Mouse (Mus musculus) limb, embryonic 10.5 days (tissue): ENCODE results near the gene Bdkrb1. TPM values are rescaled to one million over a fixed set of nuclear protein-coding genes. Genes with fewer than 3 reads are reported as not detected.
A peak's percentile ranks its signal among the peaks of the same experiment; 100 is the strongest.

Experiments
- DNase-seq: peaks from one replicate; pipeline ENCODE4 v3.0.0-alpha.2; 2017; ENCODE audit warnings: low spot score
- H3K27ac ChIP-seq: fragments of 300-500 bp; sonication (generic); 2 replicates; pipeline ENCODE4 v1.5.1; 2016; ENCODE audit warnings: mild to moderate bottlenecking
- H3K27me3 ChIP-seq: fragments of 300-500 bp; sonication (generic); 2 replicates; pipeline ENCODE4 v1.6.1; 2016; ENCODE audit warnings: low read depth, mild to moderate bottlenecking; ENCODE audit not compliant: poor library complexity, severe bottlenecking
- H3K36me3 ChIP-seq: fragments of 300-500 bp; sonication (generic); 2 replicates; pipeline ENCODE4 v1.6.1; 2016; ENCODE audit warnings: mild to moderate bottlenecking, moderate library complexity
- H3K4me1 ChIP-seq: fragments of 300-500 bp; sonication (generic); 2 replicates; pipeline ENCODE4 v1.6.1; 2016
- H3K4me3 ChIP-seq: fragments of 300-500 bp; sonication (generic); 2 replicates; pipeline ENCODE4 v1.5.1; 2016; ENCODE audit warnings: mild to moderate bottlenecking, moderate library complexity
- H3K9me3 ChIP-seq: fragments of 300-500 bp; sonication (generic); replicated peaks from 2 replicates; pipeline ENCODE4 v1.6.1; 2016; ENCODE audit warnings: mild to moderate bottlenecking
- WGBS: fragments of 180-500 bp; shearing (Covaris S2); methylation state at CpG from one replicate; pipeline ENCODE4 v1.1.7; 2016; 5-methylcytosine and 5-hydroxymethylcytosine counted together
- polyA plus RNA-seq: library from polyadenylated mRNA; unstranded; fragments of >200 nt; fragmentation: Nextera tagmentation; extraction: Ambion mirVana; gene quantifications from 2 replicates; pipeline ENCODE4 v1.2.1, GENCODE M21; 2016

The Bdkrb1 gene
- polyA plus RNA-seq, 1 experiment from 2014 or later = not detected

- no peaks in the 10 kb centered on the region for H3K27me3 ChIP-seq
- 25% methylated on average over 8 of the region's 8 CpGs for WGBS
- H3K27ac ChIP-seq = 0 out of 2 replicates have a peak overlapping the region, but pooled peaks have one; percentile 42
Measured at GRCm38 (mm10) chr12:105605212-105605611, 2.3 kb downstream of the Bdkrb1 start.

GRCm38 (mm10) chr12:105606881-105607280 lies 4.0 kb downstream of the Bdkrb1 start:
- no peak overlapping the region for H3K27ac ChIP-seq
- no peaks in the 10 kb centered on the region for H3K9me3 ChIP-seq
- WGBS = 81% methylated on average over 4 of the region's 4 CpGs
- no peaks in the 10 kb centered on the region for H3K36me3 ChIP-seq
- peaks cover 22% of the 10 kb centered on the region for H3K4me1 ChIP-seq
- no peaks in the 10 kb centered on the region for H3K27me3 ChIP-seq
- no peak overlapping the region for H3K4me3 ChIP-seq
- DNase-seq = no peak

More at GRCm38 (mm10) chr12:105605212-105605611, 2.3 kb downstream of the Bdkrb1 start:
- no peak overlapping the region for H3K4me3 ChIP-seq
- H3K4me1 ChIP-seq = peaks cover 26% of the 10 kb centered on the region
- DNase-seq = no peak
- H3K9me3 ChIP-seq = no peaks in the 10 kb centered on the region
- no peaks in the 10 kb centered on the region for H3K36me3 ChIP-seq

- H3K27me3 ChIP-seq = no peaks in the 10 kb centered on the region
- no peaks in the 10 kb centered on the region for H3K9me3 ChIP-seq
- H3K36me3 ChIP-seq = peaks cover 14% of the 10 kb centered on the region
- H3K27ac ChIP-seq = no peak overlapping the region
- DNase-seq = no peak
- H3K4me1 ChIP-seq = peaks cover 1% of the 10 kb centered on the region
- H3K4me3 ChIP-seq = no peak overlapping the region
- WGBS = 93% methylated on average over 2 of the region's 2 CpGs
Measured at GRCm38 (mm10) chr12:105611045-105611444, 8.2 kb downstream of the Bdkrb1 start.

GRCm38 (mm10) chr12:105611748-105612147 lies 8.9 kb downstream of the Bdkrb1 start:
- Histone ChIP-seq H3K4me3 (no peak overlapping the region), H3K4me1 (no peaks in the 10 kb centered on the region), H3K36me3 (peaks cover 21% of the 10 kb centered on the region), H3K9me3 (no peaks in the 10 kb centered on the region), H3K27me3 (no peaks in the 10 kb centered on the region), H3K27ac (no peak overlapping the region)
- peak; percentile 88 for DNase-seq
- WGBS = 17% methylated on average over 7 of the region's 7 CpGs

- Histone ChIP-seq H3K27me3 (no peaks in the 10 kb centered on the region), H3K4me1 (no peaks in the 10 kb centered on the region), H3K4me3 (no peak overlapping the region), H3K27ac (no peak overlapping the region), H3K36me3 (peaks cover 39% of the 10 kb centered on the region), H3K9me3 (no peaks in the 10 kb centered on the region)
- WGBS = 93% methylated on average over 10 of the region's 10 CpGs
- DNase-seq = no peak
Measured at GRCm38 (mm10) chr12:105613559-105613958, 10.7 kb downstream of the Bdkrb1 start.

- Histone ChIP-seq H3K27ac (no peak overlapping the region), H3K27me3 (no peaks in the 10 kb centered on the region), H3K4me1 (peaks cover 4% of the 10 kb centered on the region), H3K36me3 (peaks cover 80% of the 10 kb centered on the region), H3K9me3 (no peaks in the 10 kb centered on the region), H3K4me3 (no peak overlapping the region)
- WGBS = 94% methylated on average over 7 of the region's 7 CpGs
- DNase-seq = no peak
Measured at GRCm38 (mm10) chr12:105622048-105622447, 19.2 kb downstream of the Bdkrb1 start.

- no peak overlapping the region for H3K4me3 ChIP-seq
- 94% methylated on average over 12 of the region's 12 CpGs for WGBS
- H3K27me3 ChIP-seq = no peaks in the 10 kb centered on the region
- no peak for DNase-seq
- H3K36me3 ChIP-seq = peaks cover 79% of the 10 kb centered on the region
- peaks cover 4% of the 10 kb centered on the region for H3K4me1 ChIP-seq
- H3K27ac ChIP-seq = no peak overlapping the region
- no peaks in the 10 kb centered on the region for H3K9me3 ChIP-seq
Measured at GRCm38 (mm10) chr12:105622981-105623539, 20.2 kb downstream of the Bdkrb1 start.

- Histone ChIP-seq H3K27ac (no peak overlapping the region), H3K9me3 (no peaks in the 10 kb centered on the region), H3K4me1 (peaks cover 4% of the 10 kb centered on the region), H3K4me3 (no peak overlapping the region), H3K27me3 (no peaks in the 10 kb centered on the region), H3K36me3 (peaks cover 69% of the 10 kb centered on the region)
- WGBS = 43% methylated on average over 7 of the region's 7 CpGs
- no peak for DNase-seq
Measured at GRCm38 (mm10) chr12:105625798-105626197, 22.9 kb downstream of the Bdkrb1 start.

GRCm38 (mm10) chr12:105634374-105635067 lies 31.6 kb downstream of the Bdkrb1 start:
- H3K27ac ChIP-seq = no peak overlapping the region
- no peak overlapping the region for H3K4me3 ChIP-seq
- WGBS = 93% methylated on average over 13 of the region's 13 CpGs
- DNase-seq = no peak
- peaks cover 89% of the 10 kb centered on the region for H3K36me3 ChIP-seq
- H3K9me3 ChIP-seq = no peaks in the 10 kb centered on the region
- H3K4me1 ChIP-seq = no peaks in the 10 kb centered on the region
- no peaks in the 10 kb centered on the region for H3K27me3 ChIP-seq

- H3K4me1 ChIP-seq = no peaks in the 10 kb centered on the region
- no peaks in the 10 kb centered on the region for H3K9me3 ChIP-seq
- H3K27ac ChIP-seq = no peak overlapping the region
- WGBS = 96% methylated on average over 9 of the region's 9 CpGs
- DNase-seq = no peak
- peaks cover 100% of the 10 kb centered on the region for H3K36me3 ChIP-seq
- H3K27me3 ChIP-seq = no peaks in the 10 kb centered on the region
- no peak overlapping the region for H3K4me3 ChIP-seq
Measured at GRCm38 (mm10) chr12:105636551-105636950, 33.7 kb downstream of the Bdkrb1 start.

- Histone ChIP-seq H3K4me3 (no peak overlapping the region), H3K36me3 (peaks cover 100% of the 10 kb centered on the region), H3K4me1 (no peaks in the 10 kb centered on the region), H3K27me3 (no peaks in the 10 kb centered on the region), H3K9me3 (no peaks in the 10 kb centered on the region), H3K27ac (no peak overlapping the region)
- WGBS = 79% methylated on average over 4 of the region's 4 CpGs
- DNase-seq = no peak
Measured at GRCm38 (mm10) chr12:105637554-105637953, 34.7 kb downstream of the Bdkrb1 start.

- Histone ChIP-seq H3K4me1 (no peaks in the 10 kb centered on the region), H3K4me3 (no peak overlapping the region), H3K9me3 (no peaks in the 10 kb centered on the region), H3K27ac (no peak overlapping the region), H3K36me3 (peaks cover 100% of the 10 kb centered on the region), H3K27me3 (no peaks in the 10 kb centered on the region)
- no peak for DNase-seq
- WGBS = 95% methylated on average over 11 of the region's 11 CpGs
Measured at GRCm38 (mm10) chr12:105642770-105643321, 40.0 kb downstream of the Bdkrb1 start.
